Mouse (Mus musculus) C2C12 (cell line): ENCODE data around the gene Zdhhc1. TPM values are rescaled to one million over a fixed set of nuclear protein-coding genes. Genes with fewer than 3 reads are reported as not detected.

Experiments used
- H3K27me3 ChIP-seq: one replicate; pipeline ENCODE4 v1.6.1; 2011; ENCODE audit not compliant: control insufficient read depth, insufficient read depth, insufficient read length
- H3K36me3 ChIP-seq: one replicate; pipeline ENCODE4 v1.6.1; 2011; ENCODE audit not compliant: control insufficient read depth, insufficient read depth
- H3K4me3 ChIP-seq: one replicate; pipeline ENCODE4 v1.5.1; 2011; ENCODE audit warnings: mild to moderate bottlenecking, control low read depth; ENCODE audit not compliant: poor library complexity, insufficient read depth, severe bottlenecking
- H3K79me2 ChIP-seq: one replicate; pipeline ENCODE4 v1.6.1; 2011; ENCODE audit not compliant: control insufficient read depth, insufficient read depth
- H3K79me3 ChIP-seq: one replicate; pipeline ENCODE4 v1.6.1; 2011; ENCODE audit warnings: low read depth, control low read depth
- H3ac ChIP-seq: one replicate; pipeline ENCODE3; 2011; ENCODE audit warnings: low read depth; ENCODE audit not compliant: control insufficient read depth, insufficient read length
- CEBPB ChIP-seq: IDR thresholded peaks from one replicate; pipeline ENCODE4 v1.6.1; 2011; ENCODE audit warnings: low read depth, mild to moderate bottlenecking, control low read depth, moderate library complexity
- CTCF ChIP-seq: IDR thresholded peaks from one replicate; pipeline ENCODE4 v1.5.1; 2011; ENCODE audit not compliant: control insufficient read depth, insufficient read depth, insufficient read length
- FOSL1 ChIP-seq: IDR thresholded peaks from one replicate; pipeline ENCODE4 v1.8.0; 2011; ENCODE audit warnings: mild to moderate bottlenecking, low read length; ENCODE audit not compliant: poor library complexity, insufficient read depth, severe bottlenecking
- MAX ChIP-seq: IDR thresholded peaks from one replicate; pipeline ENCODE4 v1.6.1; 2011; ENCODE audit warnings: mild to moderate bottlenecking, control low read depth
- MYOD1 ChIP-seq: IDR thresholded peaks from one replicate; pipeline ENCODE4 v1.6.1; 2011; ENCODE audit warnings: low read depth; ENCODE audit not compliant: control insufficient read depth, insufficient read length
- MYOG ChIP-seq: IDR thresholded peaks from one replicate; pipeline ENCODE4 v1.6.1; 2011; ENCODE audit not compliant: control insufficient read depth, insufficient read length; ENCODE audit errors: extremely low read depth
- USF1 ChIP-seq: IDR thresholded peaks from one replicate; pipeline ENCODE4 v1.6.1; 2011; ENCODE audit warnings: low read depth, mild to moderate bottlenecking, control low read depth, moderate library complexity
- polyA plus RNA-seq: library from polyadenylated mRNA; unstranded; fragments of >200 nt; fragmentation: generic; extraction: Trizol; gene quantifications from one replicate; pipeline ENCODE4 v1.2.1, GENCODE M21; 2012; ENCODE audit warnings: missing spikeins

The Zdhhc1 gene
- polyA plus RNA-seq, 1 experiment, result 8.8 TPM

DNA sequence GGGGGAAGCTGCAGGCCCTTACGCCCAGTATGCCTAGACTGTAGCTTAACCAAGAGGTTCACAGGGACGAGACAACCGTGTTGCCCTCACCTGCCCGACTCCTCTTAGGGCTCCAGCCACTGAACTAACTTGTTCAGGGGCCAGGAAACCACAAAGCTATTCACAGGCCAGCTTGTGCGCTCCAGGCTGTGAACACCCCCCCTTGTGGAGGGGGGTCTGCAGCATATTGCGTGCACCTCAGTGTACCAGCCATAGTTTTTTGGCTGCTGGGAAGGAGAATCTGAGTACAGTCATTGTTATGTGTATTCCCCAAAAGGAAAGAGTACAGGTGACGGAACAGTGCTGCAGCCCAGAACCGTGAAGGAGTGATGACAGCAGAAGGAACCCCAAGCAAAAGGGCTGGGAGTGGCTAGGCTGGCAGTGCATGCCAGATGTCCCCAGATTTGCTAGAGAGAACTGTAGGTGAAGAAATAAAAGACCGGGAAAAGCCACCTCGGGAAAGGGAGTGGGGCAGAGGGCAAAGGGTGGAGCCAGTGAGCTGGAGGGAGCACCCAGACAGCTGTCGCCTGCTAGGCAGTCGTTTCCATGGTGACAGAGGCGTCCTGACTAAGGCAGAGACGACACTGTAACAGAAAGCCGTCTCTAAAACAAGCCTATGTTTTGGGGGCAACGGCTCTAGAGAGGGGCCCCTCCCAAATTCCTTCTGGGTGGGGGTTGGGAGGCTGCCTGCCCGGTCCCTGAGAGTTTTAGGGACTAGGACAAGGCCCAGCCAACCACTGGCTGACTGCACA is 22.7 kb downstream of the Zdhhc1 start:
- TF ChIP-seq MYOD1, result peak; percentile 70
- TF ChIP-seq CTCF, result no peak
- no peak for TF ChIP-seq MAX
- TF ChIP-seq CEBPB, result no peak
- no peak for TF ChIP-seq USF1
- Histone ChIP-seq H3K36me3 (peaks cover 24% of the 10 kb centered on the region), H3K4me3 (no peak overlapping the region), H3K79me3 (no peaks in the 10 kb centered on the region), H3ac (no peak overlapping the region), H3K79me2 (peaks cover 9% of the 10 kb centered on the region), H3K27me3 (no peaks in the 10 kb centered on the region)

DNA sequence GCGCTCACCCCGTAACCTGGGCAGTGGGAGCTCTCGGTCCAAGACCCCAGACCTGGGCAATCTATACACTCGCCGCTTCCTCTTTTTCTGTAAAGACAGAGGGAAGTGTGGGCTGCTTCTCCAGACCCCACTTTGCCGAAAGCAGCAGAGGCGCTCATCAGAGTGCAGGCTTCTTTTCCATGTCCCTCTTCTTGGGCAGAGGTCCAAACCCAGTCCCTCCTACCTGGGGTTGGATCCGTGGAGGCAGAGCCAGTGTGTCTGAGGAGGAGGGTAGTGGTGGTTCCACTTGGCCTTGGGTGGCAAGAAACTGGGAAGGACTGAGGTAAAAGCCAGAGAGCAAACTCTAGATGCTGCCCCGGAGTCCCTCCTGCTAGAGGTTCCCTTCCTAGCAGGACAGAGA is 23.7 kb downstream of the Zdhhc1 start:
- Histone ChIP-seq H3ac (no peak overlapping the region), H3K27me3 (no peaks in the 10 kb centered on the region), H3K4me3 (no peak overlapping the region), H3K36me3 (peaks cover 24% of the 10 kb centered on the region), H3K79me3 (no peaks in the 10 kb centered on the region), H3K79me2 (peaks cover 9% of the 10 kb centered on the region)
- TF ChIP-seq CTCF (no peak), MAX (no peak), FOSL1 (no peak), USF1 (no peak)

DNA sequence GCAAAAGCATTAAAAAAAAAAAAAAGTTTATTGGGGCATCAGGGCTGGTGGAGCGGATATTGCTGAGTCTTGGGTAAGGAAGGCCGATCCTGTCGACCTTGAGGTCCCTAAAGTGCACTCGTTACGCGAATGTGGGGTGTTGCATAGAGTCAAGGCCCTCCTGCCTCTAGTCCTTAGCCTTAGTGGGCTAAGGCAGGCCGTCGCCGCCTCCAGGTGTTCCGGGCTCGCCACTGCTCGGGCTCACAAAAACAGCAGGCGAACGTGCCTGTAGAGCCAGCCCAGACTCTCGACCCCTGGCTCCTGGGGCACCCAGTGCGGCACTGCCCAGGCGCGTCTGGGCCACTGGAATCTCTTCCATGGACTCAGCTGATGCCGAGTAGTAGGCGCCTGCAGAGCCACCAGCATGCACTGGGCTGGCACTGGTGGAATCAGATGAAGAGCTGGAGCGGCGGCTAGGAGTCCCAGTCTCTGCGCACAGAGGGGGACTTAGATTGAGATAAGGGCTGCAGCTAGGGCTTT is 24.2 kb downstream of the Zdhhc1 start:
- TF ChIP-seq CEBPB (no peak), MAX (no peak), MYOD1 (no peak), CTCF (no peak), USF1 (no peak), FOSL1 (no peak), MYOG (no peak)
- Histone ChIP-seq H3K79me2 (peaks cover 9% of the 10 kb centered on the region), H3K4me3 (no peak overlapping the region), H3K27me3 (no peaks in the 10 kb centered on the region), H3K79me3 (no peaks in the 10 kb centered on the region), H3K36me3 (peaks cover 24% of the 10 kb centered on the region), H3ac (no peak overlapping the region)

DNA sequence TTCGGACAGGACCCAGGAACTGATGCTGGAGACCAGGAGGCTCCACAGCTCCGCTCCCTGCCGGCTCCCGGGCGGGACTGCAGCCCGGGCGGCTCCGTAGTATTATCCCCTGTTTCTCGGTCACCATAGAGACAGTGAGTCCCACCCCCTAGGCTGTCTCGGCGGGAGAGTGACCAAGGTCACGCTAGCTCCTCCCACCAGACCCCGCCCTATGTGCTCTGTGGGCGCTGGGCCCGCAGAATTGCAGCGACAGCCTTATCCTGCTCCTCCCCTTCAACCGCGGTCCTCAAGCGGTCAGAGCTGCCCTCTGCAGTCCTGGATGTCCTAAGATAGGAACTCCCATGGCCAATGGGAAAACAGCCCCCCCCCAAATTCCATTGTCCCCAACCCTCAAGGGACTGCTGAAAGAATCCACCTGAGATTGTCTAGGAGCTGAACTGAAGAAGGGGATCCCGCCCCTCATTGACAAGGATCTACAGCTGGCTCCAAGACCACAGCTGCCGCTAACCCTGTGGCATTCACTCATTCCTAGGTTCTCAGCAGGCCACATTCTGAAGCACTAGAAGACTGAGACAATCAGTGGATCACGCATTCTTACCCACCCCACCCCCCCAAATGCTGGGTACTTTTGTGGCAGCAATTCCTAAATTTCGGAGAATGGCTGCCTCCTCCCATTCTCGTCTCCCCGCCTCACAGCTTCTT is 25.2 kb downstream of the Zdhhc1 start, which contains the start of gene Tppp3:
Gene Tppp3 (minus strand): TSS at position 213 of the 702 bp plus-strand sequence.
- Histone ChIP-seq H3K4me3 (peak within 1 kb of the TSS; percentile 28), H3K79me3 (no peaks in the 10 kb centered on the region), H3ac (peak within 1 kb of the TSS; percentile 66), H3K36me3 (peaks cover 26% of the 10 kb centered on the region), H3K79me2 (peaks cover 9% of the 10 kb centered on the region), H3K27me3 (no peaks in the 10 kb centered on the region)
- TF ChIP-seq MYOD1 (peak; percentile 64), MYOG (no peak)

DNA sequence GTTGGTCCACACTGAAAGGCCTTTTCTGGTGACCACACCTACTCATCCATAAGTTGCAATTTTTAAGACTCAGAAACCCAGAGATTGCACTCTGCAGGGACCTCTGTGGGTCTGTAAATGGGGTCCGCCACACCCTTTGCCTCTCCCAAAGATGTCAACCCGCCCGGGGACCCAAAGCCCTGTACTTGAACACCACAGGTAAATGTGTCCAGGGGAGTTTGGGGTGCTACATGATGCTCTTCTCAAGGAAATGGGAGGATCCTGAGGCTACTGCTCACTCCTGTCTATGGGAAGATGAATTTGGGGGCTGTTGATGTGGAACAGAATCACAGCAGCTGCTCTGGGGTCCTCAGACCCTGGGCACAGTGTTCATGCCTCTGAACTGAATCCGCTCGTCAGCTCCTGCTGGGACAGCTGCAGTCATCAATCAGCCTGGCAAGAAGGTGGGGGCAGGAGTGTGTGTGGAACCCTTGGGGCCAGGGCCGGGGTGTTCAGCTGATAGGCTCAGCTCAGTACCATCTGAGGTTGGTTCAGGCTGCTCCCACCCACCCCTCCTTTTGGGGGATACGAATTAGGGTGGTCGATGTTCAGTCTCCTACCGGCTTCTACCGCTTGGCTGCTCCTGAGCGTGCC is 25.9 kb downstream of the Zdhhc1 start:
- TF ChIP-seq FOSL1 (no peak), MYOD1 (peak; percentile 99)
- Histone ChIP-seq H3ac (peak overlapping the region; percentile 66), H3K27me3 (no peaks in the 10 kb centered on the region)

DNA sequence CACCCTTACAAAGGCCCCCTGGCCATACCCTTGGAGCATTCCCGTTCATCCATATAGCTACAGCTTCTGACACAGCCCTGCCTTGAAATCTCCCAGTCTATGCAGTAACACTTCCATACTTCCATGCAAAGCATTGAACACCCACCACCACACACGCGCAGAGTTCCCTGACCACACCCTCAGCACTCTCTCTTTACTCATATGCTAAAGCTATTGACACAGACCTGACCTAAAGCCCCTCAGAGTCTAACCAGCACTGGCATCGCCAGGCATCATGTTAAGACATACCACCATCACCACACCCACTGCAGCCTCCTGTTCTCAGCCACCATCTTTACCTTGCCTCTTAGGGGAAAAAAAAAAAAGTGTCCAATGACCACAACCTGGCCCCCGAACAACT is 26.4 kb downstream of the Zdhhc1 start:
- Histone ChIP-seq H3ac (peak overlapping the region; percentile 2), H3K4me3 (peak overlapping the region; percentile 28)

More for the DNA sequence above, 25.9 kb downstream of the Zdhhc1 start:
- Histone ChIP-seq H3K79me2 (peaks cover 9% of the 10 kb centered on the region), H3K36me3 (peaks cover 21% of the 10 kb centered on the region), H3K79me3 (no peaks in the 10 kb centered on the region), H3K4me3 (peak overlapping the region; percentile 28)

More for the DNA sequence above, 26.4 kb downstream of the Zdhhc1 start:
- Histone ChIP-seq H3K79me3 (no peaks in the 10 kb centered on the region), H3K36me3 (peaks cover 15% of the 10 kb centered on the region), H3K79me2 (peaks cover 9% of the 10 kb centered on the region), H3K27me3 (no peaks in the 10 kb centered on the region)
- TF ChIP-seq MYOD1 (no peak), CTCF (no peak), CEBPB (no peak), FOSL1 (no peak), MYOG (no peak), USF1 (no peak), MAX (no peak)
